Mouse (Mus musculus) activated CD4-positive, CD25-positive, alpha-beta regulatory T cell, adult 9 weeks (primary cell): Measurements from ENCODE around the gene Zfp688. TPM values are rescaled to one million over a fixed set of nuclear protein-coding genes. Genes with fewer than 3 reads are reported as not detected.

ENCODE experiments used
- polyA plus RNA-seq: library from polyadenylated mRNA; unstranded; fragments of 100-300 nt; shearing (Covaris generic); gene quantifications from one replicate; pipeline ENCODE4 v1.2.1, GENCODE M21; 2017

The Zfp688 gene
- polyA plus RNA-seq: 40.2 TPM

DNA sequence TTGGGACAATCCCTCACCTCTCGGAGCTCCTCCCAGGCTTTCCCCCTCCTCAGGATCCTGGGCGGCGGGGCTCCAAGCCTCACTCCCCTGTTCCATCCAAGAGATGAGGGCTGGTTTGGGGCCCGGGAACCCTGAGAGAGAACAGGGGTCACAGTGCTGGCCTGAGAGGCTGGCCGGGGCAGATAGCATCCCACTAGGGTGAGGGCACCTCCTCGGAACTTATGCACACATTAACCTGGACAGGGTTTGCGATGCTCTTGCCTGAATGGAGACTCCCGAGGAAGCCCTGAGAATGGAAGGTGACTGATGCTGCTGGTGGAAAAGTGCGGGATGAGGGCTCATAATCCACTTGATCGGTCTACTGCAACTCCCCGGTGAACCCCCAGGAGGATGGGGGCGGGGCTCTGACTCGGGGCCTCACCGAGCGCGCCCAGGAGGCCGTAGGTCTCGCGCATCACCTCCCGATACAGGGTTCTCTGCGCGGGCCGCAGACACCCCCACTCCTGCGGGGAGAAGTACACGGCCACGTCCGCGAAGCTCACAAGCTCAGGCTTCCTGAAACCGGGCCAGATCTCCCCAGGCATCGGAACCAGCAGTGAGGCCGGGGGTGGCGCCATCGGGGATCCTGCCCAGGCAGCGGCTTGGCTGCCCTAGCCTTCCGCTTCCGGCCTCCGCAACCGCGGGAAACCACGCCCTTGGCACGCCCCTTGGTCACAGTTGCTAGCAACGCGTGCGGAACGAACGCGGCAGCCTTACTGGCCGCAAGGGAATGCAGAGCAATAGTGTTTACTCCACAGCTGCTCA is at the start of gene Zfp688:
Zfp688 (minus strand) TSS at position 681 of the 804 bp plus-strand sequence.

DNA sequence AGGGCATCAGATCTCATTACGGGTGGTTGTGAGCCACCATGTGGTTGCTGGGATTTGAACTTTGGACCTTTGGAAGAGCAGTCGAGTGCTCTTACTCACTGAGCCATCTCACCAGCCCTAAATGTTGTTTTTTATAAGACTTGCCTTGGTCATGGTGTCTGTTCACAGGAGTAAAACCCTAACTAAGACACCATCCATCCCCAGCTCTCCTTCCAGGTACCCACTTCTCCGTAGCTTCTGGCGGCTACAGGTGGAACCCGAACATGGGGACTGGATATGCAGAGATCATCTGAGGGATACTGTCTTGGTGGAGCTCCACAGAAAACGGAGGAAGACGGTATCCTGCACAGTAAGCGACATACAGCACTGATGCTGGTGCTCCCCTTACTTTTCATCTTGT is 37.4 kb upstream of the Zfp688 start, which contains the start of gene Prr14:
Prr14 (plus strand) TSS at position 301 of the 400 bp plus-strand sequence.

DNA sequence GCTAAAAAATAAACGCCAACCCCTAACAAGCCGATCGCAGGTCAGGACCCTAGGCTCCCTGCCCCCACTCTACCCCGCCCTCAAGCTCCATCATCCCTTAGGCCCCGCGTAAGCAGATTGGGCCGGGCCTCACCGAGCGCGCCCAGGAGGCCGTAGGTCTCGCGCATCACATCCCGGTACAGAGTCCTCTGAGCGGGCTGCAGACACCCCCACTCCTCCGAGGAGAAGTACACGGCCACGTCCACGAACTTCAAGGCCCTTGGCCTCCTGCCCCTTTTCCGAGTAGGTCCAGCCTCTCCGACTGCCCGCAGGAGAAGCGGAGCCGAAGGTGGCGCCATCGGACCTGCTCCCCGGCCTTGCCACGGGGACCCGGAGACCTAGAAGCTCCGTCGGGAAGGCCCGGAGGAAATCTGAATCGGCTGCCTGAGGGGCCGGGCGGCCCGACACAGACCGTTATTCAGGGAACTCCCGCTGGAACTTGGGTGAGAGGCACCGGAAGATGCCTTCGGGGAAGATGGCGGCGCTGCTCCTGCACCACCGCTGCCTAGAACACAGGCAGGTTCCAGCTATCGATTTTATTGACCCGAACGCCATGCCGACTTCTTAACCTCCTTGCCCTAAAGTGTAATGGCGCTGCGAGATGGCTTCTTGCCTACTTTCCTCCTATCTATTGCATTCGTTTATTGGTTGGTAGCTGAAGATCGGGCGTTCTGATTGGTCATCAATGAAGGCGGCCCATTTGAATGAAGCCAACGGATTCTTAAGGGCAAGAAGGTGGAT is 26.8 kb upstream of the Zfp688 start, which contains the start of gene Zfp689:
Zfp689 (minus strand) TSS at position 638 of the 780 bp plus-strand sequence.

GRCm38 (mm10) chr7:127406002-127406987 is 15.6 kb downstream of the Zfp688 start, which contains the start of gene Zfp764:
Gene Zfp764 (minus strand): TSS chr7:127406822.

DNA sequence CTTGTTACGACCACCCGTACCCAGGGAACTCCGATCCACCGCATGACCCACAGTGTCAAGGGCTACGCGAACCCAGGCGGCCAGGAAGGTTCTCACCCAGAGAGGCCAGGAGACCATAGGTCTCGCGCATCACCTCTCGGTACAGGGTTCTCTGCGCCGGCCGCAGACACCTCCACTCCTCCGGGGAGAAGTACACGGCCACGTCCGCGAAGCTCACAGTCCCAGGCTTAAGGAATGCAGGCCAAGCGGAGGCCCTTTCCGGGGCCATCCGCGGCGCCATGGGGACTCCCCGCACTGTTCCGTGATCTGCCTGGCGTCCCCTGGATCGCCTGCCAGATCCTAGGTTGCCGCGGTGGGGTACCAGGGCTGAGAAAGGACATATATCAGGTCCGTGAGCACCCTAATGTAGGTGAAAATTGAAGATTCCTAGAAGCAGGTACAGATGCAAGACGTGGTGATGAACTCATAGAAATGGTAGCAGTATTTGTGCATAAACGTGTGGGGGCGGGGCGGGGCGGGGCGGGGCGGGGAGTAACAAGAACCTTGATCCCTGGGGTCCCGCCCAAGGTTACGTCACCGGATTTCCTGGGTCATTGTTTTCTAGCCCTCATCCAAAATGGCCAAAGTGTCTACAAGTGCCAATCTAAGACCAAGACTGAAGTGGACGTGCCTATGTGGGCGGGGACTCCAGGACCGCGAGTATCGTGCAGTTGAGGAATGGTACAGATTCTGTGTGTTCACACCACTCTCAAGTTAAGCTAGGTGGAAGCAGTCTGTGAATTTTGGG is 28.5 kb downstream of the Zfp688 start, which contains the start of gene E430018J23Rik:
E430018J23Rik (minus strand) TSS at position 473 of the 787 bp plus-strand sequence.

GRCm38 (mm10) chr7:127386641-127387392 is 35.1 kb downstream of the Zfp688 start, which contains the start of gene 9130019O22Rik:
Gene 9130019O22Rik (minus strand): TSS chr7:127387166.

GRCm38 (mm10) chr7:127375271-127376245 is 46.3 kb downstream of the Zfp688 start, which contains the start of gene Zfp747:
Gene Zfp747 (minus strand): TSS chr7:127376050.

Other genes with a start within 250 kb of the Zfp688 start
- gene Cd2bp2, start 226.0 kb downstream of the Zfp688 start, polyA plus RNA-seq: 80.9 TPM
- gene Tbc1d10b, start 213.6 kb downstream of the Zfp688 start, polyA plus RNA-seq: 12.2 TPM
- 20.7 TPM for gene Mylpf, start 213.2 kb downstream of the Zfp688 start, polyA plus RNA-seq
- 20.7 TPM for gene Zfp553, start 189.0 kb downstream of the Zfp688 start, polyA plus RNA-seq
- gene Sept1, start 188.9 kb downstream of the Zfp688 start, polyA plus RNA-seq: 488 TPM
- 0.43 TPM for gene Zfp771, start 177.8 kb downstream of the Zfp688 start, polyA plus RNA-seq
- 48.1 TPM for gene Dctpp1, start 161.4 kb downstream of the Zfp688 start, polyA plus RNA-seq
- 22.3 TPM for gene Sephs2, start 148.0 kb downstream of the Zfp688 start, polyA plus RNA-seq
- gene Itgal, start 125.8 kb downstream of the Zfp688 start, polyA plus RNA-seq: 433 TPM
- gene Zfp768, start 76.5 kb downstream of the Zfp688 start, polyA plus RNA-seq: 0.34 TPM
- 18.2 TPM for gene Zfp747, start 46.0 kb downstream of the Zfp688 start, polyA plus RNA-seq
- gene 9130019O22Rik, start 34.9 kb downstream of the Zfp688 start, polyA plus RNA-seq: 7.5 TPM
- gene E430018J23Rik, start 28.4 kb downstream of the Zfp688 start, polyA plus RNA-seq: 6.0 TPM
- gene Zfp764, start 15.2 kb downstream of the Zfp688 start, polyA plus RNA-seq: 12.8 TPM
- gene Zfp689, start 27.1 kb upstream of the Zfp688 start, polyA plus RNA-seq: 8.9 TPM
- gene Prr14, start 37.5 kb upstream of the Zfp688 start, polyA plus RNA-seq: 145 TPM
- 12.4 TPM for gene Fbrs, start 57.1 kb upstream of the Zfp688 start, polyA plus RNA-seq
- gene Srcap, start 89.9 kb upstream of the Zfp688 start, polyA plus RNA-seq: 92.7 TPM
- 9.3 TPM for gene Gm42715, start 97.5 kb upstream of the Zfp688 start, polyA plus RNA-seq
- 10.7 TPM for gene Tmem265, start 139.3 kb upstream of the Zfp688 start, polyA plus RNA-seq
- 99.1 TPM for gene Phkg2, start 151.3 kb upstream of the Zfp688 start, polyA plus RNA-seq
- gene Ccdc189, start 166.5 kb upstream of the Zfp688 start, polyA plus RNA-seq: 0.99 TPM
- 137 TPM for gene Rnf40, start 166.7 kb upstream of the Zfp688 start, polyA plus RNA-seq
- 1.3 TPM for gene Zfp629, start 193.7 kb upstream of the Zfp688 start, polyA plus RNA-seq